Mouse (Mus musculus): ENCODE data around the gene March7.

Gene March7

DNA sequence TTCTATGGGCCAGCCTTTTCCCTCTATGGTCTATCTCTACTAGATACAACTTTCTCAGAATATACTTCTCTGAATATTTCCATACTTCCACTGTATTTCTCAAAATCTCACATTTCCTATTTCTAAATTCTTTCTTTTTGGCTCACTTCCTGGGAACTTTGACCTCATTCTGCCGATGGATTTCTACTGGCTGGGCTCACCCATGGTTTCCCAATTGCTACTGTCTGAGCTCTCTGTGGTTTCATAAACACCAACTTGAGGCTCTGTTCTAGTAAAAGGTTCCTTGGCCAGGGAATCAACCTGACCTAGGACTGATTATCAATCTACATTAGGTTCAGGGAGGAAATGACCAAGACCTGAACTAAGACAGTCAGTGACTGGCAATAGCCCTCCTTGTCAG lies 79.8 kb downstream of the March7 start:
- DNase-seq: no peak

DNA sequence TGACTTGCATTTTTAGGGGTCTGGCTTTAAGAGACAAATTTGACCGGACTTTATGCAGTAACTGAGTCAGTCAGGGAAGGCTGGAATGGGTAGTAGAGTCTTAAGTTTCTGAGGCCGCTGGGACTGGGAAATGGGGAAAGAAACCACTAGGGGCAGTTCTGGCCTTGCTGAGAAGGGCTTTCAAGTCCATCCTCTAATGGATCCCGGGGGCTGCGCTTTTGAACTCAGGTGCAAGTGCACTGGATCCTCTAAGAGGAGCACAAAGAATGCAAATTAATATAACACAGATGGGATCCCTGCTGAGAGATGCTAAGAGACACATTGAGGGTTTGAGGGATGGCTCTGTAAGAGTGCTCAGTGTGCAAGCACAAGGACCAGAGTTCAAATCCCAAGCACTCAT lies 81.7 kb downstream of the March7 start:
- DNase-seq: no peak

DNA sequence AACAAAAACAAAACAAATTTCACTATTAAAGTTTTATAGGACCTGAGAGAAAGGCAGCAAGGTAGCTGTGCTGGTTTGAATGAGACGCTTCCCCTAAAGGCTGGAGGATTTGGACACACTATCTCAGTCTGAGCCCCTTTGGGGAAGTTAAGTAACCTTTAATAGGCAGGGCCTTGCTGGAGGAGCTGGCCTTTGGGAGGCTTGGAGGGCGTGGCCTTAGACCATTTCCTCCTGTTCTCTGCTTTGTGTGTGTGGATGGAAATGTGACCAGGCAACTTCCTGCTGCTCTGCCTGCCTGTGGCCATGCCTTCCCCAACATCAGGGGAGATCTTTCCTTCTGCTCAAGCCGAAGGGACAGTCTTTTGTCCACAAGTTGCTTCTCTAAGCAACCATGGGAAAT lies 88.6 kb downstream of the March7 start:
- DNase-seq: no peak

DNA sequence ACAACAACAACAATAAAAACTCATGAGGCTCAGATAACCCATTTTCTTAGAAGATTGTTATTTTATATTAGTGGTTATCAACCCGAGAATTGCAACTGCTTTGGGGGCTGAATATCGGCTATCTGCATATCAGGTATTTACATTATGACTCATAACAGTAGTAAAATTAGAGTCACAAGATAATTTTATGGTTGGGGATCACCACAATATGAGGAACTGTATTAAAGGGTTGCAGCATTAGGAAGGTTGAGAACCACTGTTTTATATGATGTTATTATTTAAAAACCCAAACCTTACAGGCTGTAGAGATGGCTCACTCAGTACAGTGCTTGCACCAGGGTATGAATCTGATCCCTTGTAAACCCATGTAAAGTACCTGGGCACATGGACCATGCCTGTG lies 89.6 kb downstream of the March7 start:
- no peak for DNase-seq

All from kidney, adult 8-10 months (tissue).